ENCODE assay signal across 7 mouse cellular contexts in genomic region chr1:33892784-33893183, GRCm38 (mm10). TPM values are rescaled to one million over a fixed set of nuclear protein-coding genes. Genes with fewer than 3 reads are reported as not detected.
DNase-seq lines count a peak whose midpoint lies in the region; TF ChIP-seq lines count a peak whose summit lies in the region.

No protein-coding gene starts in this region.

- TF ChIP-seq EP300 in CH12.LX (IDR thresholded peaks at IDR 0.05; ENCODE audit: low read length): no peak

- H3K4me3 ChIP-seq in layer of hippocampus, adult 2 months: no peak overlapping the region
- H3K4me3 ChIP-seq in CH12.LX (replicated peaks in 1 of 3; ENCODE audit: low read depth in 2 of 3, low read length in 2 of 3, poor library complexity in 1 of 3): no peak overlapping the region

- H3K79me2 ChIP-seq in CH12.LX (replicated peaks; ENCODE audit: control insufficient read depth, extremely low read depth, insufficient read depth, poor library complexity, severe bottlenecking): no peaks in the 10 kb centered on the region

- DNase-seq in layer of hippocampus, adult 2 months (ENCODE audit: low spot score in 2 of 2): peak; percentile 58 to 67
- no peak for DNase-seq in layer of hippocampus, postnatal 36 days
- DNase-seq in CH12.LX (ENCODE audit: extremely low read depth): peak; percentile 59
- DNase-seq in MN1 (ENCODE audit: low spot score): peak; percentile 64
- DNase-seq in cerebellum, postnatal 36 days: peak; percentile 53 to 67
- peak; percentile 24 to 65 for DNase-seq in left cerebral cortex, postnatal 10 days (ENCODE audit: extremely low spot score in 1 of 2, low spot score in 2 of 2)
- peak; percentile 73 for DNase-seq in right cerebral cortex, postnatal 4 days

- no peak overlapping the region for H3K27ac ChIP-seq in layer of hippocampus, adult 2 months
- H3K27ac ChIP-seq in CH12.LX (ENCODE audit: insufficient read depth, low read depth): no peak overlapping the region

- no peaks in the 10 kb centered on the region for H3K36me3 ChIP-seq in CH12.LX (replicated peaks in 1 of 2; ENCODE audit: control insufficient read depth in 1 of 2, insufficient read depth in 1 of 2, low read length in 1 of 2)

- no peaks in the 10 kb centered on the region for H3K4me1 ChIP-seq in CH12.LX (ENCODE audit: control insufficient read depth in 1 of 2, insufficient read depth in 2 of 2)

- TF ChIP-seq RAD21 in CH12.LX (IDR thresholded peaks at IDR 0.05; ENCODE audit: low read depth, low read length): peak; percentile 79

- peak; percentile 92 for TF ChIP-seq CTCF in layer of hippocampus, adult 2 months (conservative IDR thresholded peaks at IDR 0.05)
- peak; percentile 63 to 85 for TF ChIP-seq CTCF in CH12.LX (conservative IDR thresholded peaks at IDR 0.05 in 1 of 2, IDR thresholded peaks at IDR 0.05 in 1 of 2; ENCODE audit: low read depth in 2 of 2, low read length in 2 of 2)

- in situ Hi-C loops in CH12.LX (cut with MboI; ENCODE audit: low pct_ligation_motif_present, low pct_unique_long_range_greater_than_20kb, low sequenced_read_pairs): no loop called here

- no peaks in the 10 kb centered on the region for H3K9me3 ChIP-seq in CH12.LX (replicated peaks; ENCODE audit: low read length)

- dilution Hi-C loops in CH12.LX (cut with MboI; ENCODE audit: extremely low pct_ligation_motif_present, extremely low pct_unique_long_range_greater_than_20kb, low sequenced_read_pairs): no loop called here

- no peak overlapping the region for H3K4me2 ChIP-seq in CH12.LX (ENCODE audit: insufficient read depth, low read depth, poor library complexity, severe bottlenecking)

- H3K9ac ChIP-seq in CH12.LX (ENCODE audit: insufficient read depth, low read depth): no peak overlapping the region

- no peaks in the 10 kb centered on the region for H3K27me3 ChIP-seq in CH12.LX (replicated peaks)

- intact Hi-C loops in left cerebral cortex, postnatal 10 days (cut with DNase I): loop anchor here (5.0 kb wide), 1 partner anchor 75 kb away; no protein-coding TSS in a partner anchor

- no peak for TF ChIP-seq POLR2A in CH12.LX (IDR thresholded peaks at IDR 0.05; ENCODE audit: low read depth, low read length)

TF ChIP-seq in CH12.LX, 34 proteins besides CTCF, POLR2A, EP300 and RAD21:
- TF ChIP-seq SMC3 (IDR thresholded peaks at IDR 0.05; ENCODE audit: low read depth, low read length) (peak; percentile 80), MAFK (IDR thresholded peaks at IDR 0.05; ENCODE audit: insufficient replicate concordance, low read length) (no peak), TBP (conservative IDR thresholded peaks at IDR 0.05; ENCODE audit: low read depth, low read length) (no peak), USF2 (conservative IDR thresholded peaks at IDR 0.05; ENCODE audit: low read depth, low read length) (no peak), JUN (IDR thresholded peaks at IDR 0.05; ENCODE audit: insufficient read depth, low read depth, low read length) (no peak), ZC3H11A (IDR thresholded peaks at IDR 0.05; ENCODE audit: low read depth, low read length) (peak; percentile 13; the same call in 1 of the 2 replicates)

RNA-seq across cellular contexts. Expression of gene Bend6, which starts 14.8 kb away (rescaled TPM):
- 10 to 100 TPM; 71.7 to 72.1 TPM for total RNA-seq in layer of hippocampus, adult 2 months (2021)
- total RNA-seq in layer of hippocampus, postnatal 36 days (2021): 10 to 100 TPM; 69.8 to 71.8 TPM
- total RNA-seq in CH12.LX (2012; rRNA removed) (0.50 and 1.4 TPM in 2 replicates), CH12.LX (2014; rRNA removed) (3.2 and 4.0 TPM in 2 replicates)
- 2.5 and 3.4 TPM in 2 replicates for polyA plus RNA-seq in CH12.LX (2012; ENCODE audit: insufficient read length, low read depth)
- total RNA-seq in left cerebral cortex, postnatal 10 days (2021): 100 to 1,000 TPM; 178 to 184 TPM

RNA-seq across cellular contexts. Expression of gene Dst, which starts 15.2 kb away (rescaled TPM):
- 100 to 1,000 TPM; 206 to 207 TPM for total RNA-seq in layer of hippocampus, adult 2 months (2021)
- 100 to 1,000 TPM; 200 to 227 TPM for total RNA-seq in layer of hippocampus, postnatal 36 days (2021)
- total RNA-seq in CH12.LX (2012; rRNA removed): 15.9 and 20.5 TPM in 2 replicates
- 7.4 and 9.1 TPM in 2 replicates for total RNA-seq in CH12.LX (2014; rRNA removed)
- 27.6 and 28.0 TPM in 2 replicates for polyA plus RNA-seq in CH12.LX (2012; ENCODE audit: insufficient read length, low read depth)
- total RNA-seq in left cerebral cortex, postnatal 10 days (2021): 100 to 1,000 TPM; 249 to 270 TPM

Comparison
In these comparisons a context has a peak if more than half of its experiments do, and no peak if none do; other contexts are left out.
1. DNase-seq: peak in layer of hippocampus, adult 2 months (2 of 2), CH12.LX (single experiment), MN1 (single experiment), cerebellum, postnatal 36 days (2 of 2), left cerebral cortex, postnatal 10 days (2 of 2) and right cerebral cortex, postnatal 4 days (single experiment); none in layer of hippocampus, postnatal 36 days (0 of 2).
2. RNA of gene Bend6, which starts 14.8 kb away (total RNA-seq): 178 to 184 TPM in left cerebral cortex, postnatal 10 days, 71.7 to 72.1 TPM in layer of hippocampus, adult 2 months and 69.8 to 71.8 TPM in layer of hippocampus, postnatal 36 days; 0.50 to 4.0 TPM in CH12.LX; every median in the first group is over 10 times any median in the second.
3. RNA of gene Dst, which starts 15.2 kb away (total RNA-seq): 249 to 270 TPM in left cerebral cortex, postnatal 10 days, 200 to 227 TPM in layer of hippocampus, postnatal 36 days and 206 to 207 TPM in layer of hippocampus, adult 2 months; 7.4 to 20.5 TPM in CH12.LX; every median in the first group is over 4 times any median in the second.